Mouse (Mus musculus): ENCODE results near the gene Gm28510. TPM values are rescaled to one million over a fixed set of nuclear protein-coding genes. Genes with fewer than 3 reads are reported as not detected.

Gene Gm28510
- not detected in 2 replicates for polyA plus RNA-seq (2012; rRNA removed; ENCODE audit: low replicate concordance)

GRCm38 (mm10) chrY:10412437-10412836 lies at the start of gene Gm28510:
Gene Gm28510 (plus strand): TSS chrY:10412737.

Other genes starting within 250 kb of the Gm28510 start
- not detected in 2 replicates for gene Gm20834, start 88.1 kb upstream of the Gm28510 start, polyA plus RNA-seq (2012; rRNA removed; ENCODE audit: low replicate concordance)
- not detected in 2 replicates for gene Gm20737, start 123.3 kb downstream of the Gm28510 start, polyA plus RNA-seq (2012; rRNA removed; ENCODE audit: low replicate concordance)
- gene Gm21775, start 140.7 kb downstream of the Gm28510 start, polyA plus RNA-seq (2012; rRNA removed; ENCODE audit: low replicate concordance), result not detected in 2 replicates
- not detected in 2 replicates for gene Gm21900, start 203.6 kb downstream of the Gm28510 start, polyA plus RNA-seq (2012; rRNA removed; ENCODE audit: low replicate concordance)